Mouse (Mus musculus) layer of hippocampus, postnatal 36 days (tissue): ENCODE results near the gene Tsks. TPM values are rescaled to one million over a fixed set of nuclear protein-coding genes. Genes with fewer than 3 reads are reported as not detected.

Source experiments
- DNase-seq, 2 experiments: peaks; one replicate each; pipeline ENCODE4 v3.0.0; 2022
- total RNA-seq, 2 experiments: library from RNA; stranded (reverse); gene quantifications; 2 replicates each; pipeline ENCODE4 v1.2.3; 2021

Gene Tsks
- total RNA-seq: under 1 TPM; 0.87 to 0.88 TPM

DNA sequence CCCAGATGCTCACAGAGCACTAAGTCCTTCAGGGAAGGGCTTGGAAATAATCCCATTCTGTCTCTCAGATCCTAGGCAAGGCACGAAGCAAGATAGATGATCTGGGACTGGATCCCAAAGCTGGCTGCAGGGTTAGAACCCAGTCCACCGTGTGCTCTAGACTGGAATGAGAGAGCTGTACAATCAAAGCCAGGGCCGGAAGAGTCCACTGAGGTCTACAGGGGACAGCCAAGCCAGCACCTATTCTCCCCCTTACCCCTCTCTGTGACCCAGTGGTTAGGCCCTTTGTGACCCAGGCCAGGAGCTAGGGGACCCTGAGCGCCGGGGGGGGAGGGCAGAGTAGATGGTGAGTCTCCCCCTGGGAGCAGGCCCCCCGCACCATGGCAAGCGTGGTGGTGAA lies at the start of gene Tsks:
Tsks (plus strand) TSS at position 301 of the 400 bp plus-strand sequence.
- DNase-seq: no peak

DNA sequence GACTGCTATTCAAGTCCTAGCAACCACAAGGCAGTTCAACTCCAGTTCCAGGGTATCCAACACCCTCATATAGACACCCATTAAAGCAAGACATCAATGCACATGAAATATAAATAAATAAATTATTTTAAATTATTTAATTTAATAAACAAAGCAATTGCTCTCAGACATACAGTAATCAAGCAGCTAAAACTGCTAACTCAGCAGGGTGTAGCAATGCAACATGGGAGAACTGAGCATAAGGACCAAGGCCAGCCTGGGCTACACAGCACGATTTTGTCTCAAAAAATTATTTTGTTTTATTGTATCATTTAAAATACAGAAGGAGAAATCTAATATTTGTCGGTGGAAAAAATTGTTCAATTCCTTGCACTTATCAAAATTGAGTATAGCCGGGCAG lies 48.8 kb upstream of the Tsks start:
- no peak for DNase-seq

DNA sequence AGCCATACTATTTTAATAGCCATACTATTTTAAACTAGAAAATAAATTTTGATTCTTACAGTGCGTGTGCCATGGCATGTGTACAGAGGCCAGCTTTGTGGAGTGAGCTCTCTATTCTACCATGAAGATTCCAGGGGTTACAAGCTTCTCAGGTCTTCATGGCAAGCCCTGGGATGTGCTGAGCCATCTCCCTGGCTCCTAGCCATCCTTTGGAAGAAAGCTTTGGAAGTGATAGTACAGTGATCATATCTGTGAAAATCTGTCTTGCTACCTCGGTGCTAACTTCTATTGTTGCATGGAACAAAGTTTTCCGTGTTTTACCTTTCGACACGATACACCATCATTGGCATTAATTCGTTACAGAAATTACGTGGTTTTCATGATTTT lies 47.8 kb upstream of the Tsks start:
- DNase-seq: no peak

DNA sequence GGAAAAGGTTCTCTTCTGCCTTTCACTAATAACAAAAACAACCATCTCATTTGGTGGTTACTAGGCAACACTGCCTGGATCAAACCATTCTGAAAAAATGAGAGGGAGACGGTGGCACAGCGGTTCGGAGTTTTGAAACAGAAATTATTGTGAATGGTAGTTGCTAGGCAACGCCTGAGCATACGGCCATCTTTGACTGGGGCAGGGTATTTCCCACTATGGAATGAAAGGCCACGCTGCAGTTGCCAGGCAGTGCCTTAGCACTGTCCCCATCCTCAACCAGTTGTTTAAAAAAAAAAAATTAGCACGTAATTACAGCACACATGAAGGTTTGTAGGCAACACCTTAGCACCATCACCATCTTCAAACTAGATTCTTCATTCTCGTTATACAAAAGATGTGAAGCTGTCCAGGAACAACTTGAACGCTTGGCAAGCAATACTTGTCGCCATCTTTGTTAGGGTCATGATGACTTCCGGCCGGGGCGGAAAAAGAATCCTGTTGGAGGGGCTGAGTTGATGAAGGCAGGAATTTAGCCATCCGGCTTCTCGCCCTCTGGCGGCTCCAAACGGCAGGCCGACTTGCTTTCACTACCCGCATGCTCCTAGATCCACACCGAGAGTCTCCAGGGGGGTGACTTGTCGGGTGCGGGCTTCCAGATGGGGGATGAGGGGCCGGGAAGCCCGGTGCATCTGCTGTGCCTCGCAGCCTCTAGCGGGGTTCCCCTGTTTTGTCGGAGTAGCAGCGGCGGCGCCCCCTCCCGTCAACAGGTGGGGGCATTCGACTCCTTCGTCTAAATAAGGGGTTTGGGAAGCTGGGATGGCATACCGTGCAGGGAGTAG lies 47.2 kb upstream of the Tsks start, which contains the start of gene Fuz:
Fuz (plus strand) TSS at position 487 of the 842 bp plus-strand sequence.
- peak; percentile 91 to 92 for DNase-seq

DNA sequence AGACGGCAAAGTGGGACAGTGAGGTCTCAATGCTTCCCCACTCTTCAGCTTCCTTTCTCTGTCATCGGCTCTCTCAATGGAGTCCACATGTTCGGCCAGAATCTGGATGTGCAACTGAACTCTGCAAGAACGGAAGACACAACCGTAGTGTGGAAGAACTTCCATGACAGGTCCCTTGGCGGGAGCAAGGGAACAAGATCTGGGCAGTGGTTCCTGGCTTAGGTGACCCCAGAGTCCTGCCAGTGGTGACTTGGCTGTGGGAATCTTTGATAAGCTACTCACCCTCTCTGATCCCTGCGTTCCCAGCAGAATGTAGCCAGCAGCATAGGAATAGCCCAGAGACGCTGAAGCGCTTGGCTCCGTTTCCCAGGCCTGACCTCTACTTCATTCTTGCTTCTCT lies 46.5 kb upstream of the Tsks start:
- no peak for DNase-seq

DNA sequence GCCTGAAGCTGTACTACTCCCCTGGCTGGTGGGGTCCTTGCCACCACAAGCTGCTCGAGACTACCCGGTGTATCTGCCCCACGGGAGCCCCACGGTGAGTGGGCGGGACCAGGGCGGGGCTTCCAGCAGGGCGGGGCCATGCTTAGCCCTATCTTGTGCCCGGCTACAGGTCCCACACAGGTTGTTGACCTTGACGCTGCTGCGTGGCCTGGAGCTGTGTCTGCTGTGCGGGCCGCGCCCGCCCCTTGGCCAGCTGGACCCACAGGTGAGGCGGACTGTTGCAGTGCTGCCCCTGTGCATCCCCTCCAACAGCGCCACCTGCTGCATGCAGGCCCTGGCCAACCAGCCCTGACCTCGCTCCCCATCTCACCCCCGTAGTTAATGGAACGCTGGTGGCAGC lies 44.4 kb upstream of the Tsks start:
- no peak for DNase-seq

DNA sequence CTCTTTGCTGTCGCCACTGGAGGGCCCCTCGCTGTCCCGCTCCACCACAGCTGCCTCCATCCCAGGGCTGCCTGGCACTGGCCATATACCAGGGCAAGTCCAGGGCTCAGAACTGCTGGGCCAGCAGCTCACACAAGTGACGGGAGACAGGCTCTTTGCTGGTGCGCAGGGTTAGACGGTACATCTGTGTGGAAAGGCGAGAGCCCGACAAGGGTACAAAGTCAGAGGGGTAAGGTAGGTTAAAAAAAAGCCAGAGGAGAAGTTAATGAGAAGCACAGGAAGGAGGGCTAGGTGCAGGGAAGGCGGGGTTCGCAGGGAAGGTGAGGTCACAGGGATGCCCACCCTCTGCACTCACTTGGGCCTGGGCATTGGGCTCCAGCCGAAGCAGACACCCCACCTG lies 42.4 kb upstream of the Tsks start:
- no peak for DNase-seq

DNA sequence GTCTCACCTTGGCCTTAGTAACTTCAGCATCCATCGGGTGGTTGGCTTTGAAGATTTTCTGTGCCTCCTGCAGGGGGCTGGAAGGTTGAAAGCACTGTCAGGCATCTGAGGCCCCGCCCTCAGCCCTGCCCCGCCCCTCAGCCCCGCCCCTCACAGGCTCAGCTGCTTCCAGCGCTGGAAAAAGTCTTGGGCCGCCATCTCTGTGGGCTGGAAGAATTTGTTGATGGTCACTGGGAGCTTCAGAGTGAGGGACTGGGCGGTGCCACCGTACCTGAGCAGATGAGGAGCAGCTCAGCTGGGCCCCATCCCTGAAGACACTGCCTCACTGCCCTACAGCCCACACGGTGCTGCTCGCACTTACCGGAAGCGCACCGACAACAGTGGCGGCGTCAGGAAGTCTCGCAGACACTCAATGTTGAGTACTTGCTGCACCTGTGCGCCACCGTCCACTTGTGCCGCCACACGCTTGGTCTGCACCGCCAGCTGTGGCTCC lies 41.7 kb upstream of the Tsks start:
- no peak for DNase-seq

DNA sequence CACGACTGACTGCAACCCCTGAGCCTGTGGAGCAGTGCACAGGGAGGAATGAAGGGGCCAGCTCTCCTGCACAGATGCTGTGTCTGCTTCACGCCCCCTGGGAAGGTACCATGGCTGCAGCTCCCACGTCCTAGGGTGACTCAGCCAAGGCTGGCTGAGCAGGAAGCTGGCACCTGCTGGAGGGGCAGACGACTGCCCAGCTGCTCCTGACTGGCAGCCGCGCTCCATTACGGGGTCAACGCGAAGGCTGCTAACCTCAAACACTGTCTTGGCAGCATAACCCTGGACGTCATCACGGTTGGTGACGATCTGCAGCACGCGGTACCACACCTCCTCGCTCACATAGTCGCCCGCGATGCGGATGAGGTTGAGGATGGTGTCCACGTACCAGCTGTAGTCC lies 37.6 kb upstream of the Tsks start:
- no peak for DNase-seq

DNA sequence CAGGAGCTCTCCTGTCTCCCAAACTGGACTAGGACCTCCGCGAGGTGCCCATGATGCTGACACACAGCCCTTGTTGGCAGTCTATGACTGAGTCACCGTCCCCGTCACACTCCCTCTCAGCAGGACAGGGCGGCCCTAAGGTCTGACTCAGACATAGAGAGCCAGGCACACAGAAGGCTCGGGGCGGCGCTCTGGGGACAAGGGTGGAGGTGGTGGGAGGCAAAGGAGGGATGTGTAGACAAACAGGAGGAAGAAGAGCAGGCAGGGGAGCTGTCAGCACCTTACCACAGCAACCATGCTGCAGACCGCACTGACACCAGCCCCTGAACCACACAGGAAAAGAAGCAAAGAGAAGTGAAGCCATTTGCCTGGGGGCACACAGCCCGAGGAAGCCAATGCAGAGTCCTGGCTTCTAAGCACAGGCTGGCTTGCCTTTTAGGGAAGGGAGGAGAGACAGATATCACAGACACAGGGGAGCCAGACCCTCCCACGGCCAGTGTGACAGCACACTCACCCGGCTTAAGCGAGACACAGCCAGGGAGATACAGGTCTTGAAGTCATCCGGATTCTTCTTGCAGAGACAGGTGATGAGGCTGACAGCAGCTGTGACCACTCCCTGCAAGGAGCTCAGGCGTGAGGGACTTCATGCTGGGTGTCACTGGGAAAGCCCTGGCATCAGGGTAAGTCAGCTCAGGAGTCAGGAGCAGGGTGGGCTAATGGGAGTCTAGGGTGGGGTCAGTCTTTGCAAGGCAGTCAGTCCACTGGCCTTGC lies 34.1 kb upstream of the Tsks start:
- no peak for DNase-seq

DNA sequence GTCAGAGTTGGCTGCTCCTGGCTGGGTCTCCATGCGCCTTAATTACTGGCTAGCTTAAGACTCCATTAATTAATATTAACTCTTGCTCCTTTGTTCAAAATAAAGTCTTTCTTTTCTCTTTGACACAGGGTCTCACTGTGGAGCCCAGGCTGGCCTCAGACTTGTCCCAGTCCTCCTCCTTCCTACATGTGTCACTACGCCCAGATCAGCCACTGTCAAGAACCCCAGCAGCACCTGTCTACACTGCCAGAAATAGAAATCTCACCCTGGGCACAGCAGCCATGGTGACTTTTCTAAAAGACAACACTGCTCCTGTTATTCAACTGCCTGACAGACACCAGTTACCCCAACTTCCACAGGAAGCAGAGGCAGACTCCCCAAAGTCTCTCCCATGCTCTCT lies 28.6 kb upstream of the Tsks start:
- DNase-seq: no peak

DNA sequence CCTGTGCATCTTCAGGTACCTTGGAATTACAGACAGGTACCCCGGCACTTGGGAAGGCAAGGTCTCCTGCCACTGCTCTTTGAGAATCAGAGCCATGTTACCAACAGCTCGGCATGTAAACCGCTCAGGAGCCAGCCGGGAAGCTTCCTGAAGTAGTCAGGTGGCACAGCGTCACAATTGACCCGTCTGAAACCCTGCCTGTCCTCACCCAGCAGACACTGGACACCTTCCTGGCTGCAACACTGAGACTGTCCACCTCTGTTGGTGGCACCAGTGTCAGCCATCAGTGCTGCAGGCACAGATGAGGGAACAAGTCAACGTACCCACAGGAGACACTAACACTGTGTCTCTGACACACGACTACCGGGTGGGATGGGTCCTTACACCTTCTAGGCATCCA lies 27.7 kb upstream of the Tsks start:
- no peak for DNase-seq

DNA sequence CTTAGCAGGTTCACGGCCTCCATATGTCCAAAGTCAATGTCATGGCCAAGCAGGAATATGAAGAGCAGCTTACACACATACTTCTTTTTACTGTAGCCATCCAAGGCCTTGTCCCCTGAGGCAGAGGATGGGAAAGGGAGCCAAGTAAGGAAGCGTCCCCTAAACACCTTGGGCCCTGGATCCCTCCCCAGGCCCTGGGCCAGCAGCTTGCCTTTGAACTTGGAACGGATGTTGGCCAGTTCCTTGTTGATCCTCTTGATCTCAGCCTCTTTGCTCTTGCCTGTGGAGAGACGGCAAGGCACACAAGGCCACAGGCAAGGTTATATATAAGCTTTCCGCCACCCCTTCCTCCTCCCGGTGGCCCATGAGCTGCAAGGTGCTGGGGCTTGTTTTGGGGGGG lies 26.8 kb upstream of the Tsks start:
- no peak for DNase-seq

DNA sequence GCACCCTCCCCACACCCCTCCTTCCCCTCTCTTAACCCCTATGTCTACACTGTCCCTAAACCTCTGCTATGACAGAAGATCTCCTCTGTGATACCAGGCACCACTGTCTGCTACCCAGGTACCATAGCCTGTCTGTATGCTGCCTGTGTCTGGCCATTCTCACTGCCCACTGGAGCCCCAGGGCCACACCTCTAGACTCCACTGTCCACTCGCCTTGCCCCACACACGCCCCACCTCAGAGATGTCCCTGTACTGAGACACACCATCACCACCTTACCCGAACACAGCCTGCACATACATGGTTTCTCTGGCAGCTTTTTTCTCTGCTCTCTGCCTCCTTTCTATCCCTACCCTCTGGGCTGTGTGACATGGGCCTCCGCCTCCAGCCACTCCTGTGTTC lies 26.1 kb upstream of the Tsks start:
- DNase-seq: no peak

DNA sequence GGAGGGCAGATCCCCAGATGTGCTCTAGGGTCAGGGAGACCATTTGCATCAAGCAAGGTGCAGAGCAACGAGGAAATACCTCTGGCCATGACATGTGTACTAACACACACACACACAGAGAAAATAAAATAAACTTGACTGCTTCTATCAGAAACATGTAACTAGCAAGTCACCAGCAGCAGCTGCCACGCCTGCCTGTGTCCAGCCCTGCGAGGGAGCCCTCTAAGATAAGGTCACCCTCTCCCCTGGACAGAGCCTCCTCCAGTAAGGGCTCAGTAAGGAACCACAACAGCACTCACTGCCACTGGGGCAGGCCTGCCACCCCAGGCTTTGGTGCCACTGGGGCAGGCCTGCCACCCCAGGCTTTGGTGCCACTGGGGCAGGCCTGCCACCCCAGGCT lies 24.8 kb upstream of the Tsks start:
- no peak for DNase-seq

DNA sequence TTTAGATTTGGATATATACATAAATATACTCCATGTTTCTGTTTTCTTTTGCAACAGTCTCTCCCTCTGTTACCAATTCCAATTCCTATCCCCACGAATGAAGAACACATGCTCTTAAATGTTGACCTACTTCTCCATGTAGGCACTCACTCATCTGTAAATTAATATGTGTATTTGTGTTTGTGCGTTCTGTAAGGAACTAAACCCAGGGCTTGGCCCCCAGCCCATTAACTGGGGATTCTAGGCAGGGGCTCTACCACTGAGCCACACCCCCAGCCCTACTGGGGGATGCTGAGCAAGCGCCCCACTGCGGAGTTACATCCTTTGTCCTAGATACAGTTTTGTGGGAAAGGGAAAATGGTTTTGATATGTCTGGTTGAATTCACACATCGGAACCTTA lies 23.9 kb upstream of the Tsks start:
- no peak for DNase-seq

DNA sequence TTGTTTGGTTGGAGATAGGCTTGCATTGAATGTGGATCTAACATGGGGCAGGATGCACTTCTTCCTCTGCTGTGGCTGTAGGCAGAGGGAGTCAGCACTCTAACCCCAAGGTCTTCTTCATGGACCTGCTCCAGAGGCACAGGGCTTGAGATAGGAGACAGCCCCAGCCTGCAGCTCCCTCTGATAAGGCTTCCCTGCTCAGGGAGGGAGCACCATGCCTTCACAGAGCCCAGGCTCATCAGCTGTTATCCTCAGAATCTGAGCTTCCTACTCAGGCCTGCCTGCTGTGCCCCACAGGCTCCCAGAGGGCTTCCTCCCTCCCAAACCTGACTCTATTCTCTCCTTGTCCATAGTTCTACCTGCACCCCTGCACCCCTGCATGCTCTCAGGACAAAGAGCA lies 20.5 kb upstream of the Tsks start:
- no peak for DNase-seq

DNA sequence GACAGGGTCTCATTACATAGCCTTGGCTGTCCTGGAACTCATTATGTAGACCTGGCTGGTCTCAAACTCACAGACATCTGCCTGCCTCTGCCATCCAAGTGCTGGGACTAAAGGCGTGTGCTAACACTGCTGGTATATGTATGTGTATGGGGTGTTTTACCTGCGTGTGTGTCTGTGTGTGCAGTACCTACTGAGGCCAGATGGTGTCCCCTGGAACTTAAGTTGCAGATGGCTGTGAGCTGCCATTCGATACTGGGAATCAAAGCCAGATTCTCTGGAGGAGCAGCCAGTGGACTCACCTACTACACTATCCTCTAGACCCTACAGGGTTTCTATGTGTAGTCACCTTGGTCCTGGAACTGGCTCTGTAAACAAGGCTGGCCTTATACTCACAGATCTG lies 17.5 kb upstream of the Tsks start:
- DNase-seq: no peak

DNA sequence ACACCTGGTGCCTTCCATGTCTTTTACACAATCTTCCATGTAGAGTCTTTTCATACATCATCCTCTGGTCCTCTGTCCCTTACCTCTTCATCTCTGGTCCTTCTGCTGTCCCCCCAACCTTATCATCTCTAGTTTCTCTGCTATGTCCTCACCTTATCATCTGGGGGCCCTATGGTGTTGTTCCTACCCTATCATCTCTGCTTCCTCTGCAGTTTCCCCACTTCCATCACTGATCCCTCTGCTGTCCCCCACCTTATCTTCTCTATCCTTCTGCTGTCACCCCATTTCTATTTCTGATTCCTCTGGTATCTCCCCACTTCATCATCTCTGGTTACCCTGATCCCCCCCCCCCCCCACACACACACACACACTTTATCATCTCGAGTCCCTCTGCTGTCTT lies 14.4 kb upstream of the Tsks start:
- no peak for DNase-seq

DNA sequence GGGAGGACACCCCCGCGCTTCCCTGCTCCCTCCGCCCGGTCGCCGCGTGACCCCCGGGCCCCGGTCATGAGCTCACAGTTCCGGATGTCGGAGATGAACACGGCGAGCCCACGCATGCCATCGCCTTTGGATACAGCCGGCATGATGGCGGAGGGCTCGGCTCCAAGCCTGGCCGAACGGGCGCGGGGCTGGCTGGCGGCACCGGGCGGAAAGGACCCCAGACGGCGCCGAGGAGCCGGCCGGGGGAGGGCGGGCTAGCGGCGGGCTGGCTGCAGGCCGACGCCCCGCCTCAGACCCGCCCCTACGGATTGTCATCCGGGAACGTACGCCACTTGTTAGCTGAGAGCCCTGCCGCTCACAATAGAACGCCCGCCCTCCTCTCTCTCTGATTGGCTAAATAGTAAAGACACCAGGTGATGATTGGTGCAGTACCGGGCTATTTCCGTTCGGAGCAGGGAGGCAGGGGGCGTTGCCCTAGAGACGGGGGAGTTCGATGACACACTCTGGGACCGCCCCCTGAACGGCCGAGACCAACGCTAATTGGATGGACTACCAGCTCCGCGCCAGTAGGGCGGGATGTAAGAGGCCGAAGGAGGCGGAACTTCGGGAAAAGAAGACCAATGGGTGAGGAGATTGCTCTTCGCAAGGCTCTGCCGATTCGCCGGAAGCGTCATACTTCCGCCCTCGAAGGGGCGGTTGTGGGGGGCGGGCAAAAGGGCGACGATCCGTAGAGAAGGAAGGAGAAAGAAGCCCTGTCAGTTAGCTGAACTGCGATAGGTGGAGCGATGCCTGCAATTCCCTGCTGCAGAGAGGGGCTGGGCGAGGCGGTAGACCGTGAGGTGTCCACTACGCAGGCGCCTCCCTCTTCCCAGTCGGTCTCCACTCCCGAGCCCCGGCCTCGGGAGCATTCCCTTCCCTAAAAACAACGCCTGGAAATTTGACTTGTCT lies 13.5 kb upstream of the Tsks start, which contains the start of gene Ap2a1:
Ap2a1 (minus strand) TSS at position 293 of the 948 bp plus-strand sequence.
- peak; percentile 100 for DNase-seq

DNA sequence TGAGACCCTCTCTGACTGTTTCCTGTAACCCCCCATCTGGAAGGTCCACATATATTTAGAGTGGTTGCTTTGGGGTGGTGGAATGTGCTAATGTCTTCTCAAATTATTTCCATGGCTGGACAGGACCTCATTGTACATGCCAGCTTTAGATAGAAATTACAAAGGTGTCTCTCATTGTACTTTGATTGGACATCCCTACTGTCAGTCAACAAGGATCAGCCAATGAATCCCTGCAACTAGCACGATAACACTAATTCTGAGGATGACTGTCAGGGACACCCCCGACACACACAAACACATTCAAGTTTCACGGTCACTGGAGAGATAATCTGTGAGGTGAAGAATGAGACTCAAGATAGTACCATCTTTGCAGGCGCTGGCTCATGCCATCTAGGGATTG lies 4.3 kb upstream of the Tsks start:
- no peak for DNase-seq

DNA sequence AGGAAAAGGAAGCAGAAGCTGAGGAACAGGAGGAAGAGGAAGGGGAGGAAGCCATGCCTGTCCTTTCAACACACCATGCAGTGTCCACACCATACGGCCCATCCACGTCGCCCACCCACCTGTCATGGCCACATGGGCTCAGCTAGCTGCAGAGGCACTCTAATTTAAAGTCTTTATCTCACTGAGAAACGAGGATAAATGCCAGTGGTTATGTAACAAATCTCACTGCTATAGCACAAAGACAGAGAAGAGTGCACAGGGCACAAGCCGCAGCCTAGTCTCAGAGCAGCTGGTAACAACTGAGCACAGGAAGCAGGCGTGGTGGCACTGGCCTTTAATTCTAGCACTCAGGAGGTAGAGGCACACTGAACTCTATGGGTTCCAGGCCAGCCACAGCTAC lies 6.9 kb downstream of the Tsks start:
- DNase-seq: no peak

DNA sequence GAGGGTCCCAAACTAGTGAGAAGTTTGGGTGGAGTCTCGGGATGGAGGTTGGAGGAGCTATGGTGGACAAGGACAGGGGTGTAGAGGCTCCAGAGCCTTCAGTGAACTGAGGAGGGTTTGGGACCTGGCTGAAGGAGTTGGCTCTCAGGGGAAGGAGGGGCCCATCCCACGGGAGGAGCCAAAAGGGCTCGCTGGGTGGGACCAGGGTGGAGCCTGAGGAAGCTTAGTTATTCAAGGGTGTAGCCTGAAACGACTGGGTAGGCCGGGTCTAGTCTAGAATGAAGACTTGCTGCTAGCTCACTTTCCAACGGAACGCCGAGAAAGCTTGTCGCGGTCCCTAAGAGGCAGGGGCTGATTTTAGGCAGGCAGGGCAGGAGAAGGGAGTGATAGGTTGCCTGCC lies 9.0 kb downstream of the Tsks start:
- no peak for DNase-seq
